Mouse (Mus musculus) right cerebral cortex, adult 18-20 months (tissue): ENCODE measurements around the gene Slc25a41.
"Not testable (repeated sequence)": the region's sequence is repeated elsewhere in the genome, so short reads cannot be mapped to it uniquely, and the experiment has no call there.

Experiments used
- DNase-seq: peaks from one replicate; pipeline ENCODE4 v3.0.0; 2022; ENCODE audit warnings: mixed read lengths

Slc25a41 gene

GRCm38 (mm10) chr17:57041554-57041953 lies at the start of gene Slc25a41:
Gene Slc25a41, minus strand, starts transcription at chr17:57041654.
- DNase-seq = no peak

- peak; percentile 91 for DNase-seq
Observed at GRCm38 (mm10) chr17:57087049-57087832, 45.8 kb upstream of the Slc25a41 start, which contains the start of gene Tubb4a. Gene Tubb4a, minus strand, starts transcription at chr17:57087782.

- no peak for DNase-seq
Observed at GRCm38 (mm10) chr17:57085970-57086757, 44.7 kb upstream of the Slc25a41 start.

- no peak for DNase-seq
Observed at GRCm38 (mm10) chr17:57082481-57082880, 41.0 kb upstream of the Slc25a41 start.

- DNase-seq = no peak
Observed at GRCm38 (mm10) chr17:57081234-57081842, 39.9 kb upstream of the Slc25a41 start.

- DNase-seq = no peak
Observed at GRCm38 (mm10) chr17:57079919-57080318, 38.5 kb upstream of the Slc25a41 start.

GRCm38 (mm10) chr17:57078336-57078735 lies 36.9 kb upstream of the Slc25a41 start, which contains the start of gene Dennd1c:
Gene Dennd1c, minus strand, starts transcription at chr17:57078514.
- no peak for DNase-seq

GRCm38 (mm10) chr17:57076916-57077315 lies 35.5 kb upstream of the Slc25a41 start:
- no peak for DNase-seq

- DNase-seq = no peak
Observed at GRCm38 (mm10) chr17:57070699-57071098, 29.2 kb upstream of the Slc25a41 start.

GRCm38 (mm10) chr17:57070272-57070671 lies 28.8 kb upstream of the Slc25a41 start:
- DNase-seq = no peak

- no peak for DNase-seq
Observed at GRCm38 (mm10) chr17:57066908-57067307, 25.5 kb upstream of the Slc25a41 start.

- DNase-seq = no peak
Observed at GRCm38 (mm10) chr17:57063031-57063430, 21.6 kb upstream of the Slc25a41 start.

GRCm38 (mm10) chr17:57062548-57062947 lies 21.1 kb upstream of the Slc25a41 start:
- DNase-seq = no peak

- DNase-seq = no peak
Observed at GRCm38 (mm10) chr17:57062011-57062521, 20.6 kb upstream of the Slc25a41 start.

- no peak for DNase-seq
Observed at GRCm38 (mm10) chr17:57061069-57061468, 19.6 kb upstream of the Slc25a41 start.

GRCm38 (mm10) chr17:57060231-57060801 lies 18.9 kb upstream of the Slc25a41 start:
- peak; percentile 97 for DNase-seq

GRCm38 (mm10) chr17:57059486-57059977 lies 18.1 kb upstream of the Slc25a41 start, which contains the start of gene Slc25a23:
Gene Slc25a23, minus strand, starts transcription at chr17:57059863.
- DNase-seq = peak; percentile 82

- DNase-seq = peak; percentile 25
Observed at GRCm38 (mm10) chr17:57058891-57059485, 17.5 kb upstream of the Slc25a41 start, which contains the start of gene Crb3. Gene Crb3, plus strand, starts transcription at chr17:57059105.

- no peak for DNase-seq
Observed at GRCm38 (mm10) chr17:57056246-57056645, 14.8 kb upstream of the Slc25a41 start.

- DNase-seq = not testable (repeated sequence)
Observed at GRCm38 (mm10) chr17:57051679-57052078, 10.2 kb upstream of the Slc25a41 start.

GRCm38 (mm10) chr17:57048816-57049215 lies 7.4 kb upstream of the Slc25a41 start:
- no peak for DNase-seq

GRCm38 (mm10) chr17:57047406-57047805 lies 6.0 kb upstream of the Slc25a41 start:
- no peak for DNase-seq
